Mouse (Mus musculus) regulatory T cell (primary cell): ENCODE data around the gene Wdr41.

Experiments used
- in situ Hi-C: fragments of 300-600 bp; cut with MboI, MseI; formaldehyde crosslinking; loops from one replicate; pipeline ENCODE4 v1.15.1; 2025; ENCODE audit warnings: high pct_unique_total_duplicates

Wdr41 gene

GRCm38 (mm10) chr13:94976219-94977186, at the start of gene Wdr41:
TSS of gene Wdr41 (plus strand) at chr13:94976344.
- in situ Hi-C loops: no loop called here

- in situ Hi-C loops: loop anchor here (10.0 kb wide), 1 partner anchor 363 kb away; no protein-coding TSS in a partner anchor
These were observed 48.1 kb upstream of the Wdr41 start for GRCm38 (mm10) chr13:94928086-94928485.

- in situ Hi-C loops: no loop called here
These were observed 37.7 kb upstream of the Wdr41 start for GRCm38 (mm10) chr13:94938418-94938817.

GRCm38 (mm10) chr13:94940104-94940503, 36.0 kb upstream of the Wdr41 start:
- in situ Hi-C loops: no loop called here

GRCm38 (mm10) chr13:94941230-94941629, 34.9 kb upstream of the Wdr41 start:
- in situ Hi-C loops: no loop called here

- in situ Hi-C loops: no loop called here
These were observed 20.2 kb upstream of the Wdr41 start for GRCm38 (mm10) chr13:94955941-94956340.

GRCm38 (mm10) chr13:94957965-94958364, 18.2 kb upstream of the Wdr41 start:
- in situ Hi-C loops: no loop called here

- in situ Hi-C loops: no loop called here
These were observed 6.1 kb upstream of the Wdr41 start for GRCm38 (mm10) chr13:94969992-94970553.

GRCm38 (mm10) chr13:94975828-94976218, 321 bp upstream of the Wdr41 start:
- in situ Hi-C loops: no loop called here

GRCm38 (mm10) chr13:94979081-94979480, 2.9 kb downstream of the Wdr41 start:
- in situ Hi-C loops: no loop called here

- in situ Hi-C loops: no loop called here
These were observed 14.4 kb downstream of the Wdr41 start for GRCm38 (mm10) chr13:94990516-94990915.

GRCm38 (mm10) chr13:95007281-95007680, 31.1 kb downstream of the Wdr41 start:
- in situ Hi-C loops: no loop called here

GRCm38 (mm10) chr13:95009261-95009660, 33.1 kb downstream of the Wdr41 start:
- in situ Hi-C loops: no loop called here

GRCm38 (mm10) chr13:95011546-95012257, 35.6 kb downstream of the Wdr41 start:
- in situ Hi-C loops: no loop called here

GRCm38 (mm10) chr13:95017278-95017677, 41.1 kb downstream of the Wdr41 start:
- in situ Hi-C loops: no loop called here

GRCm38 (mm10) chr13:95017916-95018315, 41.8 kb downstream of the Wdr41 start:
- in situ Hi-C loops: no loop called here

GRCm38 (mm10) chr13:95019345-95019744, 43.2 kb downstream of the Wdr41 start:
- in situ Hi-C loops: no loop called here

GRCm38 (mm10) chr13:95020216-95020615, 44.1 kb downstream of the Wdr41 start:
- in situ Hi-C loops: no loop called here

GRCm38 (mm10) chr13:95030828-95031227, 54.7 kb downstream of the Wdr41 start:
- in situ Hi-C loops: no loop called here

GRCm38 (mm10) chr13:95032127-95032831, 56.1 kb downstream of the Wdr41 start:
- in situ Hi-C loops: no loop called here

GRCm38 (mm10) chr13:95032973-95033372, 56.8 kb downstream of the Wdr41 start:
- in situ Hi-C loops: no loop called here

GRCm38 (mm10) chr13:95034094-95034493, 58.0 kb downstream of the Wdr41 start:
- in situ Hi-C loops: no loop called here
